ENCODE assay signal across 8 mouse cellular contexts in the genomic region with DNA sequence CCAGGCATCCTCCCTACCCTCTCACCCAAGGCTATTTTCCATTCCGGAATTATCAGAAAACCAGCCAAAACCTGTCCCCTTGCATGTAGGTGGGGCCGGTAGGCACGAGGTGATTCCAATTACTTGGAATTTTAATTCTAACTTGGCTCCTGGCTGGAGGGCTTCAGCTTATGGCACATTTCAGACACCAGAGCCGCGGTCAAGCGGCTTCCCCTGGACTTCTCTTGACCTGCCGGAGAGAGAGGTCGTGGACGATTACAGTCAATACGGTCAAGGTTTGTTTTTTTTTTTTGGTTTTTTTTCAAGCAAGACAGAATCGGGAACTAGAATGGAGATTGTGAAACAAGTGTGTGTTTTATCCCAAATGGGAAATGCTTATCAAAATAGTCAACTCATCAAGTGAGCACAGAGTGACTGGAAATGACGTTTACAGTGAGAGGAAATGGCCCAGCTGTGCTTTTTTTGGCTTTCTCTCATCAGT. TPM values are rescaled to one million over a fixed set of nuclear protein-coding genes. Genes with fewer than 3 reads are reported as not detected.
DNase-seq lines count a peak whose midpoint lies in the region; ATAC-seq and TF ChIP-seq lines count a peak whose summit lies in the region.

No protein-coding gene starts in this region.

- no peaks in the 10 kb centered on the region for H3K27me3 ChIP-seq in forebrain, embryonic 11.5 days (ENCODE audit: control insufficient read depth, insufficient read depth, low read length)
- no peaks in the 10 kb centered on the region for H3K27me3 ChIP-seq in forebrain, embryonic 10.5 days (ENCODE audit: poor library complexity, severe bottlenecking)
- H3K27me3 ChIP-seq in liver, embryonic 11.5 days (replicated peaks; ENCODE audit: control insufficient read depth, insufficient read depth, low read length) = no peaks in the 10 kb centered on the region
- H3K27me3 ChIP-seq in stomach, postnatal 0 days (ENCODE audit: control insufficient read depth, insufficient read depth, low read length) = peaks cover 3% of the 10 kb centered on the region; the same call in 1 of the 2 replicates
- H3K27me3 ChIP-seq in intestine, postnatal 0 days (replicated peaks; ENCODE audit: control insufficient read depth, insufficient read depth, low read length) = peaks cover 12% of the 10 kb centered on the region; the same call in 1 of the 2 replicates

- no peak overlapping the region for H3K4me3 ChIP-seq in forebrain, embryonic 11.5 days (ENCODE audit: low read depth, low read length)
- H3K4me3 ChIP-seq in forebrain, embryonic 10.5 days = no peak overlapping the region
- H3K4me3 ChIP-seq in liver, embryonic 11.5 days (ENCODE audit: low read depth, low read length) = no peak overlapping the region
- peak overlapping the region; percentile 4; the same call in 1 of the 2 replicates for H3K4me3 ChIP-seq in stomach, postnatal 0 days (ENCODE audit: low read depth, low read length)
- no peak overlapping the region for H3K4me3 ChIP-seq in intestine, postnatal 0 days (ENCODE audit: low read depth, low read length)

- TF ChIP-seq CTCF in stomach, postnatal 0 days (IDR thresholded peaks at IDR 0.05; ENCODE audit: low read depth) = no peak
- no peak for TF ChIP-seq CTCF in intestine, postnatal 0 days (IDR thresholded peaks at IDR 0.05; ENCODE audit: low read depth)

- no peak overlapping the region for H3K9ac ChIP-seq in forebrain, embryonic 11.5 days (ENCODE audit: low read length)
- no peak overlapping the region for H3K9ac ChIP-seq in liver, embryonic 11.5 days (ENCODE audit: low read depth, low read length)
- no peak overlapping the region for H3K9ac ChIP-seq in stomach, postnatal 0 days (ENCODE audit: low read length)
- no peak overlapping the region for H3K9ac ChIP-seq in intestine, postnatal 0 days (ENCODE audit: low read depth, low read length)

- no peak overlapping the region for H3K4me2 ChIP-seq in forebrain, embryonic 11.5 days (ENCODE audit: low read depth, low read length, severe bottlenecking)
- no peak overlapping the region for H3K4me2 ChIP-seq in liver, embryonic 11.5 days
- H3K4me2 ChIP-seq in stomach, postnatal 0 days (replicated peaks; ENCODE audit: low read depth) = no peak overlapping the region
- no peak overlapping the region for H3K4me2 ChIP-seq in intestine, postnatal 0 days (replicated peaks; ENCODE audit: low read depth)

- no peak for ATAC-seq in forebrain, embryonic 11.5 days (replicated peaks; ENCODE audit: low FRiP score)
- 0 out of 2 replicates have a peak, but pooled peaks have one; percentile 8 for ATAC-seq in liver, embryonic 11.5 days (replicated peaks; ENCODE audit: low FRiP score)
- no peak for ATAC-seq in stomach, postnatal 0 days (ENCODE audit: low FRiP score, low TSS enrichment)
- ATAC-seq in intestine, postnatal 0 days = no peak

- peaks cover 45% of the 10 kb centered on the region for H3K36me3 ChIP-seq in forebrain, embryonic 11.5 days (ENCODE audit: control insufficient read depth, insufficient read depth, low read length)
- H3K36me3 ChIP-seq in forebrain, embryonic 10.5 days (replicated peaks) = peaks cover 95% of the 10 kb centered on the region
- peaks cover 51% of the 10 kb centered on the region for H3K36me3 ChIP-seq in liver, embryonic 11.5 days (ENCODE audit: control insufficient read depth, insufficient read depth, low read length)
- H3K36me3 ChIP-seq in stomach, postnatal 0 days (ENCODE audit: control insufficient read depth, insufficient read depth, low read length) = peaks cover 8% of the 10 kb centered on the region; the same call in 1 of the 2 replicates
- H3K36me3 ChIP-seq in intestine, postnatal 0 days (ENCODE audit: control insufficient read depth, insufficient read depth) = peaks cover 3% of the 10 kb centered on the region; the same call in 1 of the 2 replicates

- no peak for TF ChIP-seq EP300 in stomach, postnatal 0 days (optimal IDR thresholded peaks at IDR 0.05)

- peak; percentile 61 for DNase-seq in forebrain, embryonic 11.5 days (ENCODE audit: low spot score)
- no peak for DNase-seq in forebrain, embryonic 10.5 days (ENCODE audit: extremely low spot score, low spot score)
- peak; percentile 46 for DNase-seq in liver, embryonic 11.5 days (ENCODE audit: low spot score)
- DNase-seq in liver = no peak
- peak; percentile 45 for DNase-seq in adrenal gland, postnatal 14 days
- peak; percentile 39 to 63 for DNase-seq in heart, postnatal 36 days
- peak; percentile 33 for DNase-seq in stomach, postnatal 0 days (ENCODE audit: low spot score)

- intact Hi-C loops in heart, postnatal 36 days (cut with DNase I) = loop anchor here (5.0 kb wide), 1 partner anchor 99 kb away; no protein-coding TSS in a partner anchor

- H3K27ac ChIP-seq in forebrain, embryonic 11.5 days (ENCODE audit: low read depth, low read length) = no peak overlapping the region
- H3K27ac ChIP-seq in forebrain, embryonic 10.5 days = no peak overlapping the region
- H3K27ac ChIP-seq in liver, embryonic 11.5 days (ENCODE audit: low read depth, low read length) = no peak overlapping the region
- no peak overlapping the region for H3K27ac ChIP-seq in stomach, postnatal 0 days (replicated peaks)
- no peak overlapping the region for H3K27ac ChIP-seq in intestine, postnatal 0 days (ENCODE audit: low read depth, low read length)

- H3K4me1 ChIP-seq in forebrain, embryonic 11.5 days (replicated peaks; ENCODE audit: control insufficient read depth, insufficient read depth, low read length) = no peaks in the 10 kb centered on the region
- no peaks in the 10 kb centered on the region for H3K4me1 ChIP-seq in forebrain, embryonic 10.5 days
- no peaks in the 10 kb centered on the region for H3K4me1 ChIP-seq in liver, embryonic 11.5 days (replicated peaks; ENCODE audit: control insufficient read depth, insufficient read depth, low read length)
- H3K4me1 ChIP-seq in stomach, postnatal 0 days (replicated peaks; ENCODE audit: control insufficient read depth, insufficient read depth) = no peaks in the 10 kb centered on the region
- no peaks in the 10 kb centered on the region for H3K4me1 ChIP-seq in intestine, postnatal 0 days (replicated peaks; ENCODE audit: control insufficient read depth, insufficient read depth, low read length)

- WGBS in forebrain, embryonic 11.5 days = 89% methylated on average over 12 of the region's 12 CpGs
- 92% methylated on average over 12 of the region's 12 CpGs for WGBS in forebrain, embryonic 10.5 days
- 76% methylated on average over 12 of the region's 12 CpGs for WGBS in liver, embryonic 11.5 days
- 40% methylated on average over 12 of the region's 12 CpGs for WGBS in stomach, postnatal 0 days
- 56% methylated on average over 12 of the region's 12 CpGs for WGBS in intestine, postnatal 0 days

- peaks cover 42% of the 10 kb centered on the region for H3K9me3 ChIP-seq in forebrain, embryonic 11.5 days (ENCODE audit: control insufficient read depth, low read length)
- H3K9me3 ChIP-seq in forebrain, embryonic 10.5 days = peaks cover 93% of the 10 kb centered on the region
- peaks cover 50% of the 10 kb centered on the region for H3K9me3 ChIP-seq in liver, embryonic 11.5 days (ENCODE audit: control insufficient read depth, low read length)
- peaks cover 6% of the 10 kb centered on the region; the same call in 1 of the 2 replicates for H3K9me3 ChIP-seq in stomach, postnatal 0 days (ENCODE audit: control insufficient read depth, low read length)
- H3K9me3 ChIP-seq in intestine, postnatal 0 days (ENCODE audit: control insufficient read depth) = peaks cover 7% of the 10 kb centered on the region

RNA-seq across cellular contexts. Expression of a gene that starts 28.6 kb away (rescaled TPM):
- 321 and 384 TPM in 2 replicates for polyA plus RNA-seq in forebrain, embryonic 11.5 days (2014; fragmentation: Nextera tagmentation; extraction: Ambion mirVana)
- 249 and 311 TPM in 2 replicates for polyA plus RNA-seq in forebrain, embryonic 10.5 days (2016; fragmentation: Nextera tagmentation; extraction: Ambion mirVana)
- 217 and 306 TPM in 2 replicates for polyA plus RNA-seq in liver, embryonic 11.5 days (2014; fragmentation: Nextera tagmentation; extraction: Ambion mirVana)
- total RNA-seq in adrenal gland, postnatal 14 days (2021) = 129 and 342 TPM in 2 replicates
- 10 to 100 TPM; 31.5 to 40.2 TPM for total RNA-seq in heart, postnatal 36 days (2021)
- polyA plus RNA-seq in stomach, postnatal 0 days (2015; fragmentation: Nextera tagmentation; extraction: Ambion mirVana) = 90.6 and 93.1 TPM in 2 replicates
- polyA plus RNA-seq in intestine, postnatal 0 days (2015; fragmentation: Nextera tagmentation; extraction: Ambion mirVana) = 46.8 and 66.4 TPM in 2 replicates

Comparison
In these comparisons a context has a peak if more than half of its experiments do, and no peak if none do; other contexts are left out.
1. DNase-seq: peak in forebrain, embryonic 11.5 days (single experiment), liver, embryonic 11.5 days (single experiment), adrenal gland, postnatal 14 days (single experiment), heart, postnatal 36 days (2 of 2) and stomach, postnatal 0 days (single experiment); none in forebrain, embryonic 10.5 days (single experiment) and liver (single experiment).